Mouse (Mus musculus): ENCODE results near the gene Dpep3. TPM values are rescaled to one million over a fixed set of nuclear protein-coding genes. Genes with fewer than 3 reads are reported as not detected.

Gene Dpep3
- polyA plus RNA-seq, 1 experiment from 2014 or later = not detected

DNA sequence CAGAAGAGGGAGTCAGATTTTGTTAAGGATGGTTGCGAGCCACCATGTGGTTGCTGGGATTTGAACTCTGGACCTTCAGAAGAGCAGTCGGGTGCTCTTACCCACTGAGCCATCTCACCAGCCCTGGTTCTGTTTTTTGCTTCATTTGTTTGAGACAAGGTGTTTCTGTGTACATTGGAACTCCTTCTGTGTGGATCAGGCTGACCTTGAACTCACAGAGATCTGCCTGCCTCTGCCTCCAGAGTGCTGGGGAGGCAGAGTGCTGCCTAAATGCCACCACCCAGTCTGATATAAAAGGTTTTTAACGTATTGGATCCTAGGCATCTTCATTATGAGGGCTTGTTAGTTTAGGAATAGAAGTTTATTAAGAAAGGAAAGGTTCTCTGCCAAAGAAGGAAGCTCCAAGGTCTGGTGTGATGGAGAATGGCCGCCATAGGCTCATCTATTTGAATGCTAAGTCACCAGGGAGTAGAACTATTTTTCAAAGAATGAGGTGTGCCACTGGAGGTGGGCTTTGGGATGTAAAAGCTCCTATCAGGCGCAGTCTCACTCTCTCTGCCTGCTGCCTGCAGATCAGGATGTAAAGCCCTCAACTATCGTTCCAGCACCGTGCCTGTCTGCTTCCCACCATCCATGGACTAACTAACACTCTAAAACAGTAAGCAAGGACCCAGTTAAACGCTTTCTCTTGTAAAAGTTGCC, 8.1 kb downstream of the Dpep3 start:
- Histone ChIP-seq H3K9me3 (replicated peaks) (no peaks in the 10 kb centered on the region), H3K27ac (no peak overlapping the region), H3K9ac (no peak overlapping the region), H3K4me1 (0 out of 2 replicates have a peak, but pooled peaks cover under 1% of the 10 kb centered on the region), H3K4me2 (replicated peaks) (no peak overlapping the region), H3K4me3 (no peak overlapping the region), H3K27me3 (peaks cover 18% of the 10 kb centered on the region), H3K36me3 (no peaks in the 10 kb centered on the region)
- ATAC-seq (ENCODE audit: low FRiP score) = no peak
- WGBS = 79% methylated on average over 8 of the region's 8 CpGs

DNA sequence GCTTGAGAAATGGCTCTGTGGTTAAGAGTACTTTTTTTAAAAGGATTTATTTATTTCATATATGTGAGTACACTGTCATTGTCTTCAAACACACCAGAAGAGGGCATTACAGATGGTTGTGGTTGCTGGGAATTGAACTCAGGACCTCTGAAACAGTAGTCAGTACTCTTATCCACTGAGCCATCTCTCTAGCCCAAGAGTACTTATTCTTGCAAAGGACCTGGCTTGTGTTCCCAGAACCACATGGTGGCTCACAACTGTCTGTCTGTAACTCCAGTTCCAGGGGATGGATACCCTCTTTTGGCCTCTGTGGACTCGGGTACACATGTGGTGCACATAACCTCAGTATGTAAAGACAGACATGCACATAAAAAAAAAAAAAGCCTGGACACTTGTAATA, 9.9 kb downstream of the Dpep3 start:
- WGBS = 80% methylated on average over 1 of the region's 1 CpGs
- H3K36me3 ChIP-seq = no peaks in the 10 kb centered on the region
- no peak for ATAC-seq (ENCODE audit: low FRiP score)
- no peak overlapping the region for H3K9ac ChIP-seq
- H3K4me1 ChIP-seq = peaks cover 14% of the 10 kb centered on the region
- H3K9me3 ChIP-seq (replicated peaks) = no peaks in the 10 kb centered on the region
- peaks cover 36% of the 10 kb centered on the region for H3K27me3 ChIP-seq
- no peak overlapping the region for H3K4me3 ChIP-seq
- no peak overlapping the region for H3K4me2 ChIP-seq (replicated peaks)
- no peak overlapping the region for H3K27ac ChIP-seq

DNA sequence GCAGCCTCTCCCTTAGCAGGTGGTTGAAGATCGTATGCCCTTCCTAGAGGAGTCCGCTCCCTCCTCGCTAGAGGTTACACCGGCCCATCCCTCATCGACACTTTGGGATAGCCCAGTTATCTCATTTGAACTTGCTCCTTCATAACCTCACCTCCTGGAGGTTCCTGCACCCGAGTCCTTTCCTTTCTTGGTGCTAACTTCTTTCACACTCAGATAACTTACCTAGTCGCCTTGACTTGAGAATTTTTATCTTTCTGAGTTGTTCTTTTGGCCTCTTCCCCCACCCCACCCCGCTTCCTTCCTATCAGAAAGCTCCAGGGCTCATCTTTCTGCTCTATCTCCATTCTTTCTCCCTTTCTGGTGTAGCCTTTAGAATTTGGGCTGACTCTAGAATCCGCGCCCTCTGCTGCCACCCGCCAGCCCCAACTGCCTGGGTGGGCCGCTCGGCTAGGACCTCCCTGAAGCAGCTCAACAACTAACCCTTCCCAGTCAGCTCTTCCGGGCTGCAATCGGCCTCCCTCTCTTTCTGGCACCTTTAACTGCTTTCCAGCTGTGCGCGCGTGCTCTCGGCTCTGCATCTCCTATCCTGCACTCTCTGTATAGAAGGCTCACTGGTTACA, 12.4 kb downstream of the Dpep3 start:
- peaks cover 15% of the 10 kb centered on the region for H3K4me1 ChIP-seq
- H3K36me3 ChIP-seq = no peaks in the 10 kb centered on the region
- H3K9ac ChIP-seq = no peak overlapping the region
- H3K27me3 ChIP-seq = peaks cover 45% of the 10 kb centered on the region
- peak overlapping the region; percentile 54; the same call in 1 of the 2 replicates for H3K4me3 ChIP-seq
- no peak for ATAC-seq (ENCODE audit: low FRiP score)
- H3K9me3 ChIP-seq (replicated peaks) = no peaks in the 10 kb centered on the region
- H3K27ac ChIP-seq = no peak overlapping the region
- 6% methylated on average over 19 of the region's 19 CpGs for WGBS
- H3K4me2 ChIP-seq (replicated peaks) = peak overlapping the region; percentile 72

DNA sequence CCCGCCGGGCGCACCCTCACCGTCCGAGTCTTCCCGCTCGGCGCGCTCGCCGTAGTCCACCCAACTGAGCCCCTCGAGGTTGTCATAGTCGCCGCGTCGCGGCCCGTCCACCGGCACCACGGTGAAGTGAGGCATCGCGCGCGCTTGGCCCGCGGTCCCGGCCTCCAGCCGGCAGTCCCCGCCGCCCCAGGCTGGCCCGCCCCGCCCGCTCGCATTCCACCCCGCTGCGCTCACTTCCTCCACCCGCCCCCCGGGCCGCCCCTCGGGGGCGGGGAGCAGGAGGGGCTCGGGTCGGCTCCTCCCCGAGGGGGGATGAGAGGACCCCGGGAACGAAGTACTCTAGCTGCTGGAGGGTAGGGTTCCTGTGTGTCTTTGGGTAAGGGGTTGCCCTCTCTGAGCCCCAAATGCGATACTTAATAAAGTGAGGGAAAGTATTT, 13.3 kb downstream of the Dpep3 start, which contains the start of gene Slc12a4:
Slc12a4 (minus strand) TSS at position 193 of the 437 bp plus-strand sequence.
- peak within 1 kb of the TSS; percentile 54 for H3K4me3 ChIP-seq
- H3K4me2 ChIP-seq (replicated peaks) = peak within 1 kb of the TSS; percentile 72
- no peaks in the 10 kb centered on the region for H3K9me3 ChIP-seq (replicated peaks)
- under 1% methylated on average over 45 of the region's 47 CpGs for WGBS
- H3K4me1 ChIP-seq = peaks cover 15% of the 10 kb centered on the region
- ATAC-seq (ENCODE audit: low FRiP score) = peak; percentile 56
- peak within 1 kb of the TSS; percentile 56 for H3K9ac ChIP-seq
- H3K27me3 ChIP-seq = peaks cover 45% of the 10 kb centered on the region
- 0 out of 2 replicates have a peak within 1 kb of the TSS, but pooled peaks have one; percentile 17 for H3K27ac ChIP-seq
- no peaks in the 10 kb centered on the region for H3K36me3 ChIP-seq

DNA sequence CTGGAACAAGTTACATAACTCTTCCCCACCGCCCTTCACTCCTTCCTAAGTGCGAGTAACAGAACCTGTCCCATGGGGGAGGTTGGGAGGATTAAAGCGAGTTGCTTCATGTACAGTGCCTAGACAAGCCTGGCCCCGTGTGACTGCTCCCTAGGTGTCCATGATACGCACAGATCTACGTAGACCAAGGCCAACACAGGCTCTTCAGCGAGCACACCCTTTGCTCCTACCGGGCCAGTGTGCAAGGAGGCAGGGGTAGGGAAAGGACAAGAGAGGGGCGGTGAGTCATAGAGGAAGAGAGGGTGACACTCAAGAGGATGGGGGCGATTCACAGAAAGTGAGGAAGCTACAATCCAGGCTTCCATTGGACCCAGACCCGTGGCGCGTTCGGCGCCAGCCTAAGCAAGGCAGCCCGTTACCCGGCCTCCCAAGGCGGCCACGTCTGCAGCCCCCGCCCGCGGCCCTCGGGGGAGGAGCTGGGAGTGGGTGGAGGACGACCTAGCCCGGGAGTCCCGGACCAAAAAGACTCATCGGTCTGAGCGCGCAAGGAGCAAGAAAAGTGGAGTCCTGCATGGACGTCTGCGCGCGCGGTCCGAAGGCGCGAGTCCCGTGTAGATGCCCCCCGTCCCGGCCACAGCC, 13.8 kb downstream of the Dpep3 start:
- H3K4me1 ChIP-seq = peaks cover 15% of the 10 kb centered on the region
- H3K27me3 ChIP-seq = peaks cover 45% of the 10 kb centered on the region
- no peaks in the 10 kb centered on the region for H3K9me3 ChIP-seq (replicated peaks)
- peak; percentile 46 for ATAC-seq (ENCODE audit: low FRiP score)
- 3% methylated on average over 40 of the region's 40 CpGs for WGBS
- peak overlapping the region; percentile 54 for H3K4me3 ChIP-seq
- peak overlapping the region; percentile 56 for H3K9ac ChIP-seq
- H3K27ac ChIP-seq = 0 out of 2 replicates have a peak overlapping the region, but pooled peaks have one; percentile 17
- H3K4me2 ChIP-seq (replicated peaks) = peak overlapping the region; percentile 72
- no peaks in the 10 kb centered on the region for H3K36me3 ChIP-seq

DNA sequence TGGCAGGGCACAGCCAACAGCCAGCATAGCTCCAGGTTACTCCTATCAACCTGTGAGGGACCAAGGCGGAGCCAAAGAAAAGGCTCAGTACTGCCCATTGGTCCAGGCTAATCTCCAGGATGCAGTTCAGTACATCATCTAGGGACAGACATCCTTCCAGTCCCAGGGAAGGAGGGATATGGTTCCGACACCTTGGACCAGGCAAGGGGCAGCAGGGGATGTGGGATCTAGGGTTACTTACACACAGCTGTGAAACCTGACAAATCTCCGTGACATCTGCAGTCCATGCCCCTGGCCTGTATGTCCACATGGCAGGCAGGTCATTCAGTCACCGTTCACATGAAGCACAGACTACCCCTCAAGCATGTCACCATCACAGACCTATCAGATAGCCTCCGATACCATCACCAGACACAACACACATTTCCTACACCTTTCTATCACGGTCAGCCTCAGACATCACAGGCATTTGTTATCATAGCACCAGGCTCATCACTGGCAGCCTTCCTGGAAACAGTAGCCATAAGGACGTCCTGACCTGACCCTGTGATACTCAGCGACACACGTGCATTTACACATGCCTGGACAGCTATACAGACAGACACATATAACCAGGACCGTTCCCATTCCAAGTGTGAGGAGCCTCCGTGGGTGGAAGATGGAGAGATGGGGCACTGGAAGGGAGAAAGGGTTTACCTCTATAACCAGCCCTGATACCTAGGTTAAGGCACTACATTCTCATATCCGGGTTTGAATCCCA, 14.5 kb downstream of the Dpep3 start:
- peaks cover 15% of the 10 kb centered on the region for H3K4me1 ChIP-seq
- H3K36me3 ChIP-seq = no peaks in the 10 kb centered on the region
- WGBS = 63% methylated on average over 12 of the region's 12 CpGs
- no peak for ATAC-seq (ENCODE audit: low FRiP score)
- H3K4me2 ChIP-seq (replicated peaks) = peak overlapping the region; percentile 72
- no peaks in the 10 kb centered on the region for H3K9me3 ChIP-seq (replicated peaks)
- peaks cover 45% of the 10 kb centered on the region for H3K27me3 ChIP-seq
- H3K9ac ChIP-seq = no peak overlapping the region
- peak overlapping the region; percentile 54 for H3K4me3 ChIP-seq
- no peak overlapping the region for H3K27ac ChIP-seq

DNA sequence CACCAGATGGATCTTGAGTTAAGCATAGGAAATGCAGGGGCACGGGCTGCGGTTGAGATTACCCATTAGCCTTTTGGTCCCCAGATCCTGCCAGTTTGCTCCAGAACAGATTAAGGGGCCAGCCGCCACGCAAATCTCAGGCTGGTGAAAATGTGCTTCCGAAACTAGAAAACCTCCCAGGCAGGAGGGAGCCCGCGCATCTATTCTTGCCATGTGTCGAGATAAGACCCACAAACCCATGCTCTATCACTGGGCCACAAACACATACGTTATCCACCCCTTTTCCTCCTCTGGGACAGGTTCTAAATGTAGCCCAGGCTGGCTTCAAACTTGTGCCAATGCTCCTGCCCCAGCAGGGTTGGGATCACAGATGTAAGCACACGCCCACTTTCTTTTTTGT, 17.7 kb downstream of the Dpep3 start:
- Histone ChIP-seq H3K9ac (no peak overlapping the region), H3K4me3 (no peak overlapping the region), H3K36me3 (no peaks in the 10 kb centered on the region), H3K4me1 (peaks cover 15% of the 10 kb centered on the region), H3K27me3 (peaks cover 30% of the 10 kb centered on the region), H3K9me3 (replicated peaks) (no peaks in the 10 kb centered on the region), H3K4me2 (replicated peaks) (no peak overlapping the region), H3K27ac (no peak overlapping the region)
- WGBS = 92% methylated on average over 10 of the region's 10 CpGs
- ATAC-seq (ENCODE audit: low FRiP score) = no peak

DNA sequence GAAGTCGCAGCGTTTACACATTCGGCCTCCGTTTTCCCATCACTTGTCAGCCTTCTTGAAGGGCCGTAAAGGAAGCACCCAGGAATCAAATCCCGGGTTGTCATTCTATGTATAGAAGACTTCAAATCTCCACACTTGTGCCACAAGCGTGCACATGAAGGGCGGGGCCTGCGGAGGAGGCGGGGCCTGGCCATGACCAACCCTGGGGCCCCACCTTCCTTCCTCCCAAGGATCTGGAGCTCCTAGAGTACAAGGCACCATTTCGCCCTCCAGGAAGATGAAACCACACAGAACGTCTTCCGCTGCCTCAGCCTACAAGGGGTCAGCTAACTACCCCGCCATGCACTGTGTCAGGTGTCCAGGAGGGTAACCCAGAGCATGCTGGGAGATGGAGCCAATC, 18.1 kb downstream of the Dpep3 start:
- 77% methylated on average over 14 of the region's 14 CpGs for WGBS
- Histone ChIP-seq H3K9ac (no peak overlapping the region), H3K27me3 (peaks cover 26% of the 10 kb centered on the region), H3K4me1 (peaks cover 14% of the 10 kb centered on the region), H3K36me3 (no peaks in the 10 kb centered on the region), H3K4me3 (no peak overlapping the region), H3K4me2 (replicated peaks) (no peak overlapping the region), H3K27ac (no peak overlapping the region), H3K9me3 (replicated peaks) (no peaks in the 10 kb centered on the region)
- no peak for ATAC-seq (ENCODE audit: low FRiP score)

DNA sequence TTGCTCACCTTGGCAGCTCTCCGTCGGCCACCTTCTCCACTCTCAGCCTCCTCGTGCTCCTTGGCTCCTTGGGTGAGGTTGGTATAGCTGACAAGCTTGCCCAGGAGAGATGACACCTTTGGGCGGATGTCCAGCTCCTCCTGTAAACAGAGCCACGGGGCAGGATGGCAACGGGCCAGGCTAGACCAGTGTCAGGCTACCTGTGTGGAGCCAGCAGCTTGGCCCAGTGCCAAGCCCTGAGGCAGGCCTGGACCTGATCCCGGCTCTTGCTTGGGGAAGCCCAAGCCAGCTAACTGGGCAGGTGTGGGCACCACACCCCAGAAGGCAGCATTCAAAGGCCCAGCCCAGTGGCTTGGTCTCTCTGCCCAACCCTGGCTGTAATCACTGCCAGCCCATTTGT, 19.9 kb downstream of the Dpep3 start:
- Histone ChIP-seq H3K9ac (no peak overlapping the region), H3K9me3 (replicated peaks) (no peaks in the 10 kb centered on the region), H3K4me1 (peaks cover under 1% of the 10 kb centered on the region; the same call in 1 of the 2 replicates), H3K4me2 (replicated peaks) (no peak overlapping the region), H3K4me3 (no peak overlapping the region), H3K36me3 (no peaks in the 10 kb centered on the region), H3K27ac (no peak overlapping the region), H3K27me3 (peaks cover 9% of the 10 kb centered on the region)
- WGBS = 90% methylated on average over 7 of the region's 7 CpGs
- no peak for ATAC-seq (ENCODE audit: low FRiP score)

DNA sequence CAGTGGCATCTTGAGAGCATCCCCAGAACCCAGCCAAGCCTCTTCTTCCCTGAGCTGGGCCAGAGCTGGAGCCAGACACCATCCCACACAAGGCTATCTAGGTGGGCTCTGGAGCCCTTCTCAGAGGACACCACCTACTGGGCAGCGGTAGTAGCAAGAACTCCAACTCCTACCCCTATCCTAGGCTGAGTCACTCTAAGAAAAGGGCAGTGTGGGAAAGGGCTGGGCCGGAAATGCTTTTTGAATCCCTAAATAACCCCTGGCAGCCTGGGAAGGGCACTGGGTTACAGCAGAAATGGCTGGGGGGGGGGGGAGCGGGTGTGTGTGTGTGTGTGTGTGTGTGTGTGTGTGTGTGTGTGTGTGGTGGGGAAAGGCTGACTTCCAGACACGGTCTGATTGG, 21.4 kb downstream of the Dpep3 start:
- Histone ChIP-seq H3K27ac (no peak overlapping the region), H3K4me3 (no peak overlapping the region), H3K4me1 (no peaks in the 10 kb centered on the region), H3K27me3 (no peaks in the 10 kb centered on the region), H3K36me3 (no peaks in the 10 kb centered on the region), H3K4me2 (replicated peaks) (no peak overlapping the region), H3K9me3 (replicated peaks) (no peaks in the 10 kb centered on the region), H3K9ac (no peak overlapping the region)
- WGBS = 77% methylated on average over 2 of the region's 4 CpGs
- ATAC-seq (ENCODE audit: low FRiP score) = no peak

DNA sequence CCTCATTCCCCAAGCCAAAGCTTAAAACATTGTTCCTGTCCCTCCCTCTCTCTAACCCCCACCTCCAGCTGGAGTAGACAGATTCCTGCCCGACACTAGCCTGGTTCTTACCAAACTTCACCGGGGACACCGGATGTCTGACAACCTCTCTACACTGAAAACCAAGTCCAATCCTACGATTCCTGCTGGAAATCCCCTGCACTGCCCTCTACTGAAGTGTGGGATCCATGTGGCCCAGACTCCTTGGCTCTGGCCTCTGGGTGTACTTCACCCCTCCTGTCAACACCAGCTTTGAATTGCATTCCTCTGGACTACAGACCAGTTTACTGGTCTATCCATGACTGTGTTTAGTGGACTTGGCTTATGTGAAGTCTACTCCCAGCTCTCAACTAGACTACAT, 22.7 kb downstream of the Dpep3 start:
- 81% methylated on average over 4 of the region's 4 CpGs for WGBS
- no peaks in the 10 kb centered on the region for H3K4me1 ChIP-seq
- no peak overlapping the region for H3K4me2 ChIP-seq (replicated peaks)
- H3K27ac ChIP-seq = no peak overlapping the region
- H3K27me3 ChIP-seq = no peaks in the 10 kb centered on the region
- no peak for ATAC-seq (ENCODE audit: low FRiP score)
- H3K9me3 ChIP-seq (replicated peaks) = no peaks in the 10 kb centered on the region
- H3K36me3 ChIP-seq = no peaks in the 10 kb centered on the region
- H3K4me3 ChIP-seq = no peak overlapping the region
- H3K9ac ChIP-seq = no peak overlapping the region
